Mouse (Mus musculus) C2C12 (cell line): ENCODE data around the gene Myh1.

Experiments used
- CTCF ChIP-seq: IDR thresholded peaks from one replicate; pipeline ENCODE4 v1.5.1; 2011; ENCODE audit not compliant: control insufficient read depth, insufficient read depth, insufficient read length
- MAX ChIP-seq: IDR thresholded peaks from one replicate; pipeline ENCODE4 v1.6.1; 2011; ENCODE audit warnings: mild to moderate bottlenecking, control low read depth
- MYOG ChIP-seq: IDR thresholded peaks from one replicate; pipeline ENCODE4 v1.6.1; 2011; ENCODE audit not compliant: control insufficient read depth, insufficient read length; ENCODE audit errors: extremely low read depth
- USF1 ChIP-seq: IDR thresholded peaks from one replicate; pipeline ENCODE4 v1.6.1; 2011; ENCODE audit warnings: low read depth, mild to moderate bottlenecking, control low read depth, moderate library complexity

DNA sequence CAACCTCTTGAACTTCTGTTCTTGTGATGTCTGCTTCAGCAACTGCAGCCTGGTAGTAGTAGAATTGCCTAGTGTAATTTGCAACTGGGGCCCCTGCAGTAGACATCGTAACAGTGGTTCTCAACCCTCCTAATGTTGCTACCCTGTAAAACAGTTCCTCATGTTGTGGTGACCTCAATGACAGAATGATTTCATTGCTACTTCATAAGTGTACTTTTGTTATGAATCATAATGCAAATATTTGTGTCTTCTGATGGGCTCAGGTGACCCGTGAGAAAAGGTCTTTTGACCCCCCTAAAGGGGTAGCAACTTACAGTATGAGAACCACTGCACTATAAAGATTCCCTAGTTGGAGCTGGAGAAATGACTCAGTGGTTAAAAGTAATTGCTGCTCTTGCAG, 27.4 kb upstream of the Myh1 start:
- TF ChIP-seq CTCF (no peak), MAX (no peak), USF1 (no peak), MYOG (no peak)
